Mouse (Mus musculus) hindbrain, embryonic 12.5 days (tissue): Measurements from ENCODE around the gene Gchfr. TPM values are rescaled to one million over a fixed set of nuclear protein-coding genes. Genes with fewer than 3 reads are reported as not detected.
A peak's percentile ranks its signal among the peaks of the same experiment; 100 is the strongest.

Experiments
- ATAC-seq: fragments of 200-750 bp; cut with Nextera tagmentation; 2 replicates; pipeline ENCODE4 v1.8.0; 2017; ENCODE audit warnings: moderate TSS enrichment; ENCODE audit not compliant: low FRiP score
- H3K27ac ChIP-seq: fragments of 300-500 bp; sonication (generic); 2 replicates; pipeline ENCODE4 v1.5.1; 2016; ENCODE audit warnings: mild to moderate bottlenecking
- H3K27me3 ChIP-seq: fragments of 300-500 bp; sonication (generic); 2 replicates; pipeline ENCODE4 v1.6.1; 2016; ENCODE audit warnings: mild to moderate bottlenecking
- H3K36me3 ChIP-seq: fragments of 300-500 bp; sonication (generic); 2 replicates; pipeline ENCODE4 v1.6.1; 2016; ENCODE audit warnings: mild to moderate bottlenecking
- H3K4me1 ChIP-seq: fragments of 300-500 bp; sonication (generic); 2 replicates; pipeline ENCODE4 v1.6.1; 2016
- H3K4me2 ChIP-seq: fragments of 300-500 bp; sonication (generic); replicated peaks from 2 replicates; pipeline ENCODE4 v1.6.1; 2016; ENCODE audit warnings: mild to moderate bottlenecking
- H3K4me3 ChIP-seq: fragments of 300-500 bp; sonication (generic); 2 replicates; pipeline ENCODE4 v1.5.1; 2016; ENCODE audit warnings: mild to moderate bottlenecking
- H3K9ac ChIP-seq: fragments of 300-500 bp; sonication (generic); 2 replicates; pipeline ENCODE4 v1.6.1; 2016; ENCODE audit warnings: mild to moderate bottlenecking, moderate library complexity
- H3K9me3 ChIP-seq: fragments of 300-500 bp; sonication (generic); replicated peaks from 2 replicates; pipeline ENCODE4 v1.6.1; 2016; ENCODE audit warnings: mild to moderate bottlenecking
- WGBS: fragments of 180-500 bp; shearing (Covaris S2); methylation state at CpG from one replicate; pipeline ENCODE4 v1.1.7; 2016; 5-methylcytosine and 5-hydroxymethylcytosine counted together
- polyA plus RNA-seq: library from polyadenylated mRNA; unstranded; fragments of >200 nt; fragmentation: Nextera tagmentation; extraction: Ambion mirVana; gene quantifications from 2 replicates; pipeline ENCODE4 v1.2.1, GENCODE M21; 2016

Gchfr gene
- polyA plus RNA-seq, 1 experiment from 2014 or later, result 11.7 TPM

GRCm38 (mm10) chr2:119157836-119158235 lies 9.7 kb upstream of the Gchfr start:
- Histone ChIP-seq H3K36me3 (peaks cover 14% of the 10 kb centered on the region), H3K27me3 (0 out of 2 replicates have a peak, but pooled peaks cover 2% of the 10 kb centered on the region), H3K4me1 (peaks cover 17% of the 10 kb centered on the region), H3K9ac (no peak overlapping the region), H3K4me3 (no peak overlapping the region), H3K4me2 (no peak overlapping the region), H3K27ac (no peak overlapping the region), H3K9me3 (no peaks in the 10 kb centered on the region)
- ATAC-seq, result no peak

- no peak for ATAC-seq
- Histone ChIP-seq H3K4me3 (no peak overlapping the region), H3K4me2 (no peak overlapping the region), H3K9me3 (no peaks in the 10 kb centered on the region), H3K9ac (peak overlapping the region; percentile 33; the same call in 1 of the 2 replicates), H3K27ac (peak overlapping the region; percentile 23; the same call in 1 of the 2 replicates), H3K27me3 (peaks cover 28% of the 10 kb centered on the region), H3K36me3 (no peaks in the 10 kb centered on the region), H3K4me1 (peaks cover 5% of the 10 kb centered on the region)
- WGBS, result 25% methylated on average over 2 of the region's 2 CpGs
Measured at GRCm38 (mm10) chr2:119161247-119161646, 6.3 kb upstream of the Gchfr start.

DNA sequence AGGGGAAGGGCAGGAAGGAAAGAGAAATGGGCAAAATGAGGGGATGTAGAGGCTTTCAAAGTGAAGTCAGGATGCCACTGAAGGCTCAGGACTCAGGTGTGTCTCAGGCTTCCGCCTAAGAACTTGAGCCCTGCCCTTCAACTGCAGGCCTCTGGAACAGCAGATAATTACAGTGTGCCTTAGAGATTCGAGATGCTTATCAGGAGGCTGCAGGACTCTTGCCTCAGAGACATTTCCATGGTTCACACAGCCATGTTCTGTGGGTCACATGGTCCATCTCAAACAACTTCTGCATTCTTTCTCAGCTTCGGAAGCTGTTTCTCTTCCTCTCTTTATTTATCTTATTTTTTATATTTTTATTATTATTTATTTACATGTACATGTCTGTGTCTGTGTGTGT lies 4.4 kb upstream of the Gchfr start:
- WGBS, result 75% methylated on average over 3 of the region's 3 CpGs
- H3K4me2 ChIP-seq, result no peak overlapping the region
- H3K9ac ChIP-seq, result no peak overlapping the region
- no peaks in the 10 kb centered on the region for H3K9me3 ChIP-seq
- peaks cover 47% of the 10 kb centered on the region for H3K27me3 ChIP-seq
- ATAC-seq, result no peak
- peaks cover 17% of the 10 kb centered on the region for H3K4me1 ChIP-seq
- no peak overlapping the region for H3K27ac ChIP-seq
- H3K4me3 ChIP-seq, result no peak overlapping the region
- H3K36me3 ChIP-seq, result no peaks in the 10 kb centered on the region

DNA sequence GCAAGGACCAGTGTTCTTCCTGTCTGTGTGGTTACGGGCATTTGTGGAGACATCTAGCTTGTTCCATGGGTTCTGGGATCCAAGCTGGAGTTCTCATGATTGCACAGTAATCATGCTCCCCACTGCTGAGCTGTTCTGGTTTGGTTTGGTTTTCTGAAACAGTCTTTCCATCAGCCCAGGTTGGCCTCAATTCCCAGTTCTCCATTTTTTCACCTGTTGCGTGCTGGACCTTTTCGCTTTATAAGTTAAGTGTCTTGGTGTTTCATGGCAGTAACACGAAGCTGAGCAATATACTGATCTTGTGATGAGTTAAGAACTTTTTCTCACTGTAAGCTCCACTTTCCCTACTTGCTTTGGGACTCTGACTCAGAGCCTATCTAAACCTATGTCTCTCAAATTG lies 3.6 kb upstream of the Gchfr start:
- peaks cover 53% of the 10 kb centered on the region for H3K27me3 ChIP-seq
- 91% methylated on average over 4 of the region's 4 CpGs for WGBS

GRCm38 (mm10) chr2:119165401-119165800 lies 2.2 kb upstream of the Gchfr start:
- no peak for ATAC-seq
- no peaks in the 10 kb centered on the region for H3K9me3 ChIP-seq
- no peak overlapping the region for H3K9ac ChIP-seq
- H3K4me2 ChIP-seq, result no peak overlapping the region
- peaks cover 17% of the 10 kb centered on the region for H3K4me1 ChIP-seq
- peaks cover 53% of the 10 kb centered on the region for H3K27me3 ChIP-seq
- no peak overlapping the region for H3K27ac ChIP-seq
- H3K36me3 ChIP-seq, result no peaks in the 10 kb centered on the region
- H3K4me3 ChIP-seq, result no peak overlapping the region

More for the DNA sequence above, 3.6 kb upstream of the Gchfr start:
- Histone ChIP-seq H3K9ac (no peak overlapping the region), H3K4me3 (no peak overlapping the region), H3K36me3 (no peaks in the 10 kb centered on the region), H3K9me3 (no peaks in the 10 kb centered on the region), H3K4me2 (no peak overlapping the region), H3K27ac (no peak overlapping the region), H3K4me1 (peaks cover 17% of the 10 kb centered on the region)
- no peak for ATAC-seq

- H3K9me3 ChIP-seq, result no peaks in the 10 kb centered on the region
- H3K4me1 ChIP-seq, result peaks cover 29% of the 10 kb centered on the region
- ATAC-seq, result peak; percentile 14
- WGBS, result 2% methylated on average over 26 of the region's 26 CpGs
- H3K4me2 ChIP-seq, result peak overlapping the region; percentile 96
- H3K4me3 ChIP-seq, result peak overlapping the region; percentile 44
- peaks cover 53% of the 10 kb centered on the region for H3K27me3 ChIP-seq
- peak overlapping the region; percentile 33; the same call in 1 of the 2 replicates for H3K9ac ChIP-seq
- no peaks in the 10 kb centered on the region for H3K36me3 ChIP-seq
- no peak overlapping the region for H3K27ac ChIP-seq
Measured at GRCm38 (mm10) chr2:119167866-119168256, 288 bp downstream of the Gchfr start.

GRCm38 (mm10) chr2:119170282-119170681 lies 2.7 kb downstream of the Gchfr start:
- no peak overlapping the region for H3K4me2 ChIP-seq
- H3K27ac ChIP-seq, result no peak overlapping the region
- no peaks in the 10 kb centered on the region for H3K9me3 ChIP-seq
- 87% methylated on average over 2 of the region's 2 CpGs for WGBS
- H3K27me3 ChIP-seq, result peaks cover 36% of the 10 kb centered on the region
- H3K9ac ChIP-seq, result no peak overlapping the region
- H3K4me3 ChIP-seq, result no peak overlapping the region
- H3K4me1 ChIP-seq, result peaks cover 48% of the 10 kb centered on the region
- H3K36me3 ChIP-seq, result 0 out of 2 replicates have a peak, but pooled peaks cover 3% of the 10 kb centered on the region
- ATAC-seq, result no peak

GRCm38 (mm10) chr2:119171574-119171973 lies 4.0 kb downstream of the Gchfr start:
- Histone ChIP-seq H3K9me3 (no peaks in the 10 kb centered on the region), H3K4me3 (no peak overlapping the region), H3K36me3 (0 out of 2 replicates have a peak, but pooled peaks cover 3% of the 10 kb centered on the region), H3K4me2 (no peak overlapping the region), H3K27ac (no peak overlapping the region), H3K4me1 (peaks cover 47% of the 10 kb centered on the region), H3K9ac (no peak overlapping the region), H3K27me3 (peaks cover 24% of the 10 kb centered on the region)
- WGBS, result 59% methylated on average over 8 of the region's 8 CpGs
- no peak for ATAC-seq

GRCm38 (mm10) chr2:119172446-119172845 lies 4.9 kb downstream of the Gchfr start:
- no peak for ATAC-seq
- WGBS, result 82% methylated on average over 7 of the region's 7 CpGs
- H3K27me3 ChIP-seq, result peaks cover 15% of the 10 kb centered on the region
- no peak overlapping the region for H3K9ac ChIP-seq
- no peaks in the 10 kb centered on the region for H3K9me3 ChIP-seq
- no peak overlapping the region for H3K27ac ChIP-seq
- H3K4me1 ChIP-seq, result peaks cover 38% of the 10 kb centered on the region
- no peak overlapping the region for H3K4me3 ChIP-seq
- H3K4me2 ChIP-seq, result peak overlapping the region; percentile 14; the same call in 1 of the 2 replicates
- H3K36me3 ChIP-seq, result 0 out of 2 replicates have a peak, but pooled peaks cover 9% of the 10 kb centered on the region

- Histone ChIP-seq H3K27me3 (peaks cover 9% of the 10 kb centered on the region), H3K36me3 (0 out of 2 replicates have a peak, but pooled peaks cover 14% of the 10 kb centered on the region), H3K27ac (peak overlapping the region; percentile 6; the same call in 1 of the 2 replicates), H3K9me3 (no peaks in the 10 kb centered on the region), H3K4me1 (peaks cover 32% of the 10 kb centered on the region), H3K4me2 (peak overlapping the region; percentile 14), H3K4me3 (no peak overlapping the region), H3K9ac (no peak overlapping the region)
- ATAC-seq, result peak; percentile 51
- WGBS, result 26% methylated on average over 13 of the region's 13 CpGs
Measured at GRCm38 (mm10) chr2:119172862-119173576, 5.4 kb downstream of the Gchfr start.

DNA sequence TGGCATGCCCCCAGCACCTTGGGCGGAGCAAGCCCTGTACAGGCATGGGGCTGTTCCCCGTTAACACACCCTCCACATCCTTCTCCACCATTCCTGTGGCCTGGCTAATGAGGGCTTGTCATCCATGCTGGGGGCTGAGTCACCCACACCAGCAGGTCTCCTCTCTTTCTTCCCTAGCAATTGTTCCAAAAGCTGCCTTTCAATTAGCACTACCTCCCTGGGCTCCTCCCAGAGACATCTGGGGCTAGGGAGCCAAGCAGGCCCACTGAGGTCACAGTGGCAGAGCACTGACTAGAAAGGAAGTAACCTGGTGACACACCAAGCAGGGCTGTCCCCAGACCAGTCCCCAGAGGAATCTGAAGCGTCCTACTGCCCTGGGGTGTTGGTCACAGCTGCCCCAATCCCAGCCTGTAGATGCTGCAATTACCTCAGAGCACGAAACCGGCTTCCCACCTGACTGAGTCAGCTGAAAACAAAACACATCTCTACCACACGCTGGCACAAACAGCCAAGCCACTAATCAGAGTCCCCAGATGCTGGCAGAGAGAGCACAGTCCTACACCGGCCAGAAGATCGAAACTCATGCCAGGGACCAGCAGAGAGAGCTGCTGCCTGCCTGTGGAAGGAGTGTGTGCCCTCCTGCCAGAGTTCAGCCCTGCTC lies 6.5 kb downstream of the Gchfr start, which contains the start of gene Gm14137:
Gene Gm14137 (plus strand): TSS at position 519 of the 661 bp plus-strand sequence.
- ATAC-seq, result 0 out of 2 replicates have a peak, but pooled peaks have one; percentile 15
- no peak within 1 kb of the TSS for H3K4me3 ChIP-seq
- H3K27ac ChIP-seq, result peak within 1 kb of the TSS; percentile 6; the same call in 1 of the 2 replicates
- peaks cover 31% of the 10 kb centered on the region for H3K4me1 ChIP-seq
- no peak within 1 kb of the TSS for H3K9ac ChIP-seq
- WGBS, result 45% methylated on average over 8 of the region's 8 CpGs
- peaks cover under 1% of the 10 kb centered on the region; the same call in 1 of the 2 replicates for H3K27me3 ChIP-seq
- H3K9me3 ChIP-seq, result no peaks in the 10 kb centered on the region
- 0 out of 2 replicates have a peak, but pooled peaks cover 23% of the 10 kb centered on the region for H3K36me3 ChIP-seq
- peak within 1 kb of the TSS; percentile 14; the same call in 1 of the 2 replicates for H3K4me2 ChIP-seq

DNA sequence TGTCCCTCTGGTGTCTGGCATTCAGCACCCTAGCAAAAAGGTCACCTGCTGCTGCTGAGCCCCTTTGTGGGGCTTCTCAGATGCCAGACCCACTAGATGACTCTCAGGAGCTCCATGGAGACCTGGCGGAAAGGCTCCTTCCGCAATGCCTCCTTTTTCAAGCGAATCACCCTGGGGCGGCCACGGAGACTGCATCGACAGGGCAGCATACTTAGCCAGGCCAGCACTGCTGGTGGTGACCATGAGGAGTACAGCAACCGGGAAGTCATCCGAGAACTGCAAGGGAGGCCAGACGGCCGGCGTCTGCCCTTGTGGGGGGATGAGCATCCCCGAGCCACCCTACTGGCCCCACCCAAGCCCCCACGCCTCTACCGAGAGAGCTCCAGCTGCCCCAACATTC lies 7.3 kb downstream of the Gchfr start:
- H3K4me2 ChIP-seq, result no peak overlapping the region
- peaks cover 31% of the 10 kb centered on the region; the same call in 1 of the 2 replicates for H3K36me3 ChIP-seq
- H3K4me1 ChIP-seq, result peaks cover 31% of the 10 kb centered on the region
- 56% methylated on average over 14 of the region's 14 CpGs for WGBS
- H3K9ac ChIP-seq, result no peak overlapping the region
- H3K9me3 ChIP-seq, result no peaks in the 10 kb centered on the region
- no peak overlapping the region for H3K4me3 ChIP-seq
- H3K27me3 ChIP-seq, result no peaks in the 10 kb centered on the region
- no peak for ATAC-seq
- H3K27ac ChIP-seq, result no peak overlapping the region
